Mouse (Mus musculus) C2C12 (cell line): ENCODE measurements around the gene Gdf15. TPM values are rescaled to one million over a fixed set of nuclear protein-coding genes. Genes with fewer than 3 reads are reported as not detected.

Experiments used
- H3K27me3 ChIP-seq: one replicate; pipeline ENCODE4 v1.6.1; 2011; ENCODE audit not compliant: control insufficient read depth, insufficient read depth, insufficient read length
- H3K36me3 ChIP-seq: one replicate; pipeline ENCODE4 v1.6.1; 2011; ENCODE audit not compliant: control insufficient read depth, insufficient read depth
- H3K4me3 ChIP-seq: one replicate; pipeline ENCODE4 v1.5.1; 2011; ENCODE audit warnings: mild to moderate bottlenecking, control low read depth; ENCODE audit not compliant: poor library complexity, insufficient read depth, severe bottlenecking
- H3K79me2 ChIP-seq: one replicate; pipeline ENCODE4 v1.6.1; 2011; ENCODE audit not compliant: control insufficient read depth, insufficient read depth
- H3K79me3 ChIP-seq: one replicate; pipeline ENCODE4 v1.6.1; 2011; ENCODE audit warnings: low read depth, control low read depth
- H3ac ChIP-seq: one replicate; pipeline ENCODE3; 2011; ENCODE audit warnings: low read depth; ENCODE audit not compliant: control insufficient read depth, insufficient read length
- CEBPB ChIP-seq: IDR thresholded peaks from one replicate; pipeline ENCODE4 v1.6.1; 2011; ENCODE audit warnings: low read depth, mild to moderate bottlenecking, control low read depth, moderate library complexity
- CTCF ChIP-seq: IDR thresholded peaks from one replicate; pipeline ENCODE4 v1.5.1; 2011; ENCODE audit not compliant: control insufficient read depth, insufficient read depth, insufficient read length
- FOSL1 ChIP-seq: IDR thresholded peaks from one replicate; pipeline ENCODE4 v1.8.0; 2011; ENCODE audit warnings: mild to moderate bottlenecking, low read length; ENCODE audit not compliant: poor library complexity, insufficient read depth, severe bottlenecking
- MAX ChIP-seq: IDR thresholded peaks from one replicate; pipeline ENCODE4 v1.6.1; 2011; ENCODE audit warnings: mild to moderate bottlenecking, control low read depth
- MYOD1 ChIP-seq: IDR thresholded peaks from one replicate; pipeline ENCODE4 v1.6.1; 2011; ENCODE audit warnings: low read depth; ENCODE audit not compliant: control insufficient read depth, insufficient read length
- MYOG ChIP-seq: IDR thresholded peaks from one replicate; pipeline ENCODE4 v1.6.1; 2011; ENCODE audit not compliant: control insufficient read depth, insufficient read length; ENCODE audit errors: extremely low read depth
- USF1 ChIP-seq: IDR thresholded peaks from one replicate; pipeline ENCODE4 v1.6.1; 2011; ENCODE audit warnings: low read depth, mild to moderate bottlenecking, control low read depth, moderate library complexity
- polyA plus RNA-seq: library from polyadenylated mRNA; unstranded; fragments of >200 nt; fragmentation: generic; extraction: Trizol; gene quantifications from one replicate; pipeline ENCODE4 v1.2.1, GENCODE M21; 2012; ENCODE audit warnings: missing spikeins

Gene Gdf15
- polyA plus RNA-seq, 1 experiment, result 20.9 TPM

GRCm38 (mm10) chr8:70667071-70667470, 34.8 kb upstream of the Gdf15 start:
- H3K36me3 ChIP-seq, result no peaks in the 10 kb centered on the region
- no peak overlapping the region for H3ac ChIP-seq
- H3K79me3 ChIP-seq, result no peaks in the 10 kb centered on the region
- TF ChIP-seq MAX, result no peak
- no peak for TF ChIP-seq CEBPB
- TF ChIP-seq USF1, result no peak
- no peaks in the 10 kb centered on the region for H3K27me3 ChIP-seq
- H3K79me2 ChIP-seq, result no peaks in the 10 kb centered on the region
- no peak overlapping the region for H3K4me3 ChIP-seq

- Histone ChIP-seq H3K4me3 (no peak overlapping the region), H3K79me3 (no peaks in the 10 kb centered on the region), H3K36me3 (no peaks in the 10 kb centered on the region), H3K27me3 (no peaks in the 10 kb centered on the region), H3K79me2 (no peaks in the 10 kb centered on the region), H3ac (no peak overlapping the region)
- TF ChIP-seq CTCF, result no peak
- TF ChIP-seq CEBPB, result no peak
- TF ChIP-seq FOSL1, result no peak
- no peak for TF ChIP-seq MYOG
- TF ChIP-seq MAX, result no peak
- no peak for TF ChIP-seq MYOD1
- TF ChIP-seq USF1, result no peak
These were observed 33.3 kb upstream of the Gdf15 start for GRCm38 (mm10) chr8:70665599-70665998.

GRCm38 (mm10) chr8:70664631-70665030, 32.4 kb upstream of the Gdf15 start:
- Histone ChIP-seq H3K4me3 (no peak overlapping the region), H3K79me3 (no peaks in the 10 kb centered on the region), H3K36me3 (no peaks in the 10 kb centered on the region), H3ac (no peak overlapping the region), H3K27me3 (no peaks in the 10 kb centered on the region), H3K79me2 (no peaks in the 10 kb centered on the region)
- no peak for TF ChIP-seq FOSL1
- no peak for TF ChIP-seq CTCF
- TF ChIP-seq MYOD1, result no peak
- no peak for TF ChIP-seq MAX
- TF ChIP-seq CEBPB, result no peak

- Histone ChIP-seq H3K36me3 (no peaks in the 10 kb centered on the region), H3K4me3 (no peak overlapping the region), H3K79me2 (peaks cover 6% of the 10 kb centered on the region), H3K79me3 (no peaks in the 10 kb centered on the region), H3ac (no peak overlapping the region), H3K27me3 (no peaks in the 10 kb centered on the region)
- TF ChIP-seq MYOG (no peak), MAX (no peak), FOSL1 (no peak), CTCF (no peak), CEBPB (no peak), MYOD1 (no peak)
These were observed 31.4 kb upstream of the Gdf15 start for GRCm38 (mm10) chr8:70663691-70664090.

DNA sequence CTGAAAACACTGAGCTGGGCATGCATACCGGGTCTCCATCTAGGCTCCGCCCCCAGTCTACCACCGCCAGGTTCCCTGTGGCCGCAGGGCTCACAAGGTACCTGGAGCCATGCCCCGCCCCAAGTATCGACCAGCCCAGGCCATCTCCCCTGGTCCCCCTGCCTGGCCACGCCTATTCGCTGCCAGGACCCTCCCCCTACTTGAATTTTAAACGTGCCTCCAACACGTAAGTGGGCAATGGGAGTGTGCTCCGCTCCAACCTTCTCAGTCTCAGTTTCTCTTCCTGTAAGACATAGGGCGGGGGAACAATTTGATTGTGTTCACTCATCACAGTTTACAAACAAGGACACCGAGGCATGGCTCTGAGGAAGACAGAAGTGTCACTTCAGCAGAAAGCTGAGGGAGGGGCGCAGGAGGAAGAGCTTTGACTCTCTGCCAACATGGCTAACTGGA, 28.0 kb upstream of the Gdf15 start, which contains the start of gene Pgpep1:
Pgpep1 (minus strand) TSS at position 116 of the 453 bp plus-strand sequence.
- TF ChIP-seq USF1 (no peak), CTCF (no peak), MYOG (no peak), MAX (no peak), MYOD1 (no peak), FOSL1 (no peak), CEBPB (no peak)
- Histone ChIP-seq H3ac (peak within 1 kb of the TSS; percentile 50), H3K27me3 (no peaks in the 10 kb centered on the region), H3K36me3 (peaks cover 17% of the 10 kb centered on the region), H3K79me3 (no peaks in the 10 kb centered on the region), H3K79me2 (peaks cover 19% of the 10 kb centered on the region), H3K4me3 (peak within 1 kb of the TSS; percentile 80)

DNA sequence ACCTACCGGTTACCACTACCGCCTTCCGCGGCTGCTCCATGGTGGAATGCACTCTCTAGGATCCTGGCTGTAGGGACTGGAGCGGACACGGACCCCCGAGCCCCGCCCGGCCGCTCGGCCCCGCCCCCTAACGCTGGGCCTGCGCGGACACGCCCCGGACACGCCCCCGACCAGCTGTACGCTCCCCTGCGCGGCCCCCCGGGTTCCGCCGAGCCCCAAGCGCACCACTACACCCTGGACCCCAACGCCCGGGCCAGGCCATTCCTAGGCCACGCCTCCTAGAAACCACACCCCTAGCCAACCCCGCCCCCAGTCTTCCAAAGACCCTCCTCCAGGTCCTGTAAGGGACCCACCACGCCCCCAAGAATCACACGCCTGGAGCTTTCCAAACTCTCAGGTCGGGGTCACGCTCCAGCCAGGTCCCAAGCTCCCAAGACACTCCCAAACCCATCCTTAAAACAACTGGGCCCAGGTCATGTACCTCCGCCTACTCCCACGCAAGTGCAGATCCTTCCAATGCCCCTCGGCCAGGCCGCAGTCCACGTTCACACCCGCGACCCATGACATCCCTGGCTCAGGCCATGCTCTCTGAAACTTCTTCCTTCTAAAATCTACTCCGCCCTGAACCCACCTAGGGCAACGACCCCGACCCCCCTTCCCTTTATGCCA, 27.5 kb upstream of the Gdf15 start:
- Histone ChIP-seq H3K4me3 (peak overlapping the region; percentile 80), H3K36me3 (peaks cover 20% of the 10 kb centered on the region), H3K79me2 (peaks cover 19% of the 10 kb centered on the region), H3K79me3 (no peaks in the 10 kb centered on the region), H3K27me3 (no peaks in the 10 kb centered on the region), H3ac (peak overlapping the region; percentile 50)
- TF ChIP-seq MAX (no peak), CEBPB (no peak), MYOG (no peak), MYOD1 (no peak), USF1 (no peak), FOSL1 (no peak)
